In the genomic region with DNA sequence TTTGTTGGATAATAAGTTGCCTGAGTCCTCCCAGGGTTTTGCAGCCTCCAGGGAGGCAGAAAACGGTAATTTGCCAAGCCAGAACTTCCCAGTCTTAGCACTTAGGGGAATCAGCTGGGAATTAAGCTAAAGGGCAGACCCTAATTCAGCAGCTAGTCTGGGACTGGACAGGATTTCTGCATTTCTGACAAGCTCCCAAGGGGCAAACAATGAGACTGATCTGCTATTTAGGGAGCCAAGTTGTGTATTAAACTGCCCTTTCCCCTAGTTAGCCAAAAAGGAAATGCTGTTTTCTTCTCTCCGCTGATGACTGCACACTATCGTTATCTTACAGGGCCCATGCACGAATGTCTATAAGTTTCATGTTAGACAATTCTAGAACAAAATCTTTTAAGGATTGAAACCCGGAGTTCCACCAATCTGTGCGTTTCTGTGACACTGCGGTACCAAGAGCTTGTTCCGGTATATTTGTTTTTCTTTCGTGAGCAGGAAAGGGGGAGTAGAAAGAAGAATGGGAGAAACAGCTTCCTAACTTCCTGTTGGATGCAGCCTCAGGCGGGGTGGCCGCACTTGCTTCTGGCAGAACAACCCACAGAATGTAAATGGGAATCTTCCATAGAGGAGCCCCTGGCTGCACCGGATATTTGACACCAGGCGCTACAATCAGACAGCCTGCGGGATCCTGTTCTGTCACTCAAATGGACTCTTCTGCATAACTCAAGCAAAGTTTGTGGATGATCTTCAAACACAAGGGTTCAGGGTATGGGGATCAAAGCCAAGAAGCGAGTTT, we compare ENCODE assay signal across 11 mouse cellular contexts. TPM values are rescaled to one million over a fixed set of nuclear protein-coding genes. Genes with fewer than 3 reads are reported as not detected.
DNase-seq lines count a peak whose midpoint lies in the region; ATAC-seq and TF ChIP-seq lines count a peak whose summit lies in the region.
"Had no signal": no experiment of that assay in that cellular context is flagged by ENCODE, and none has a peak within 500 bp of the region (broad histone marks: within the 10 kb centered on the region; RNA-seq: fewer than 3 reads in every experiment).

No protein-coding gene starts in this region.

- peak overlapping the region; percentile 78 for H3K27ac ChIP-seq in kidney, embryonic 16.5 days (ENCODE audit: low read length)
- peak overlapping the region; percentile 26 for H3K27ac ChIP-seq in heart, postnatal 0 days (ENCODE audit: low read depth)
- H3K27ac ChIP-seq: forebrain, embryonic 15.5 days had no signal

- no peaks in the 10 kb centered on the region for H3K36me3 ChIP-seq in kidney, embryonic 16.5 days (ENCODE audit: insufficient read depth, low read length)
- H3K36me3 ChIP-seq in heart, postnatal 0 days (replicated peaks; ENCODE audit: control insufficient read depth, insufficient read depth, low read length), result no peaks in the 10 kb centered on the region
- H3K36me3 ChIP-seq: forebrain, embryonic 15.5 days had no signal

- H3K4me2 ChIP-seq in kidney, embryonic 16.5 days (replicated peaks; ENCODE audit: low read depth, low read length), result peak overlapping the region; percentile 39
- peak overlapping the region; percentile 39 for H3K4me2 ChIP-seq in heart, postnatal 0 days (ENCODE audit: low read depth, low read length)
- H3K4me2 ChIP-seq: forebrain, embryonic 15.5 days had no signal

- H3K27me3 ChIP-seq in kidney, embryonic 16.5 days (ENCODE audit: insufficient read depth, low read length), result no peaks in the 10 kb centered on the region
- H3K27me3 ChIP-seq in heart, postnatal 0 days (ENCODE audit: control insufficient read depth, insufficient read depth, low read length), result no peaks in the 10 kb centered on the region
- H3K27me3 ChIP-seq: forebrain, embryonic 15.5 days had no signal

- TF ChIP-seq EP300 in heart, postnatal 0 days (IDR thresholded peaks at IDR 0.05; ENCODE audit: low read depth), result no peak

- TF ChIP-seq CTCF in heart, postnatal 0 days (IDR thresholded peaks at IDR 0.05; ENCODE audit: low read depth), result no peak

- WGBS in kidney, embryonic 16.5 days, result 12% methylated on average over 15 of the region's 15 CpGs
- WGBS in heart, postnatal 0 days, result 48% methylated on average over 15 of the region's 15 CpGs

- H3K4me1 ChIP-seq in kidney, embryonic 16.5 days (ENCODE audit: insufficient read depth, low read length), result peaks cover 27% of the 10 kb centered on the region
- 0 out of 2 replicates have a peak, but pooled peaks cover 5% of the 10 kb centered on the region for H3K4me1 ChIP-seq in heart, postnatal 0 days (ENCODE audit: control insufficient read depth, insufficient read depth)

- no peaks in the 10 kb centered on the region for H3K9me3 ChIP-seq in kidney, embryonic 16.5 days (ENCODE audit: low read length)
- H3K9me3 ChIP-seq in heart, postnatal 0 days (replicated peaks; ENCODE audit: control insufficient read depth, low read length), result no peaks in the 10 kb centered on the region
- H3K9me3 ChIP-seq: forebrain, embryonic 15.5 days had no signal

- ATAC-seq in kidney, embryonic 16.5 days (ENCODE audit: low FRiP score, low TSS enrichment), result no peak; the same call in 1 of the 2 replicates
- ATAC-seq in heart, postnatal 0 days (ENCODE audit: insufficient read depth, low read depth), result peak; percentile 57
- no peak for ATAC-seq in CD4-positive, CD25-positive, alpha-beta regulatory T cell, adult 4 months
- ATAC-seq: forebrain, embryonic 15.5 days had no signal

- DNase-seq in kidney, adult 18-20 months, result no peak
- DNase-seq in embryo, embryonic 11 days, result peak; percentile 58
- no peak for DNase-seq in heart, postnatal 0 days (ENCODE audit: low spot score)
- peak; percentile 22 for DNase-seq in lung, postnatal 36 days
- DNase-seq in layer of hippocampus, postnatal 14 days (ENCODE audit: low spot score in 2 of 2), result no peak
- no peak for DNase-seq in right cerebral cortex, postnatal 36 days (ENCODE audit: low spot score in 2 of 2)
- DNase-seq: cerebellum, postnatal 25 days had no signal

- H3K4me3 ChIP-seq in kidney, embryonic 16.5 days (ENCODE audit: low read length), result 0 out of 2 replicates have a peak overlapping the region, but pooled peaks have one; percentile 4
- no peak overlapping the region for H3K4me3 ChIP-seq in heart, postnatal 0 days (ENCODE audit: low read depth, low read length)
- H3K4me3 ChIP-seq: forebrain, embryonic 15.5 days; myocyte had no signal

- no peak overlapping the region for H3K9ac ChIP-seq in kidney, embryonic 16.5 days (replicated peaks; ENCODE audit: low read length)
- no peak overlapping the region for H3K9ac ChIP-seq in heart, postnatal 0 days (replicated peaks; ENCODE audit: low read depth, low read length)
- H3K9ac ChIP-seq: forebrain, embryonic 15.5 days had no signal

RNA-seq across cellular contexts. Expression of a gene that starts 9.2 kb away (rescaled TPM):
- 22.0 and 22.3 TPM in 2 replicates for polyA plus RNA-seq in kidney, embryonic 16.5 days (2015; fragmentation: Nextera tagmentation; extraction: Ambion mirVana)
- total RNA-seq in heart, postnatal 0 days (2014; rRNA removed; ENCODE audit: low replicate concordance), result 2.3 and 3.6 TPM in 2 replicates
- polyA plus RNA-seq in heart, postnatal 0 days (2015; fragmentation: Nextera tagmentation; extraction: Ambion mirVana), result 2.5 and 2.7 TPM in 2 replicates
- 10 to 100 TPM; 20.0 to 21.3 TPM for total RNA-seq in layer of hippocampus, postnatal 14 days (2021)
- polyA plus RNA-seq in CD4-positive, CD25-positive, alpha-beta regulatory T cell, adult 4 months (2017; shearing (Covaris generic)), result not detected

Comparison
In these comparisons a context has a peak if more than half of its experiments do, and no peak if none do; other contexts are left out.
1. DNase-seq: peak in embryo, embryonic 11 days (single experiment) and lung, postnatal 36 days (single experiment); none in kidney, adult 18-20 months (single experiment), heart, postnatal 0 days (single experiment), layer of hippocampus, postnatal 14 days (0 of 2) and right cerebral cortex, postnatal 36 days (0 of 2).